Mouse (Mus musculus): ENCODE measurements around the gene Ccp110. TPM values are rescaled to one million over a fixed set of nuclear protein-coding genes. Genes with fewer than 3 reads are reported as not detected.
A peak's percentile ranks its signal among the peaks of the same experiment; 100 is the strongest.

Gene Ccp110
- total and polyA plus RNA-seq, 3 experiments, result 10.4 to 12.3 TPM; not detected in 1

DNA sequence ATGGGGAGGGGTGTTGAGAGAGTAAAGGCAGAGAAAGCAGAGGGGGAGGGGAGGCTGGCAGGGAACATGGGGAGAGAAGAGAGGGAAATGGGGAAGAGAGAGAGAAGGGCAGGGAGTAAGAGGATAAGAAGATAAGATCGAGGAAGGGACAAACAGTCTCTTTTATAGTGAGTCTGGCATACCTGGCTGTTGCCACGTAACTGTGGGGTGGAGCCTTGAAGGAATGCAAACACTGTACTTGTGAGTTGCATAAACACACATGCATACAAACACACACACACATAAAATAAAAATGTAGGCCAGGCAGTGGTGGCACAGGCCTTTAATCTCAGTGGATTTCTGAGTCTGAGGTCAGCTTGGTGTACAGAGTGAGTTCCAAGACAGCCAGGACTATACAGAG lies 5.1 kb upstream of the Ccp110 start:
- no peak overlapping the region for H3K27ac ChIP-seq (ENCODE audit: control insufficient read depth, low read depth, low read length)
- H3K4me1 ChIP-seq (ENCODE audit: control insufficient read depth in 1 of 2, insufficient read depth in 2 of 2, low read length in 2 of 2), result peaks cover 4 to 24% of the 10 kb centered on the region in 2 experiments
- no peaks in the 10 kb centered on the region for H3K9me3 ChIP-seq (replicated peaks; ENCODE audit: insufficient read depth, low read length)
- no peak overlapping the region for H3K9ac ChIP-seq (ENCODE audit: control insufficient read depth, low read depth, low read length, poor library complexity, severe bottlenecking)
- H3K79me2 ChIP-seq (ENCODE audit: control insufficient read depth, insufficient read depth, low read length, poor library complexity), result peaks cover 4% of the 10 kb centered on the region
- TF ChIP-seq MEF2A (IDR thresholded peaks at IDR 0.05; ENCODE audit: extremely low read depth, insufficient replicate concordance, low read depth, low read length, poor library complexity, severe bottlenecking), result no peak
- TF ChIP-seq MAX (IDR thresholded peaks at IDR 0.05; ENCODE audit: low read length), result no peak
- no peak for TF ChIP-seq USF1 (IDR thresholded peaks at IDR 0.05; ENCODE audit: low read depth, low read length)
- TF ChIP-seq TAL1 (IDR thresholded peaks at IDR 0.05; ENCODE audit: low read length), result no peak
- no peak for TF ChIP-seq SIN3A (IDR thresholded peaks at IDR 0.05; ENCODE audit: low read length)
- no peak for TF ChIP-seq MYC (IDR thresholded peaks at IDR 0.05; ENCODE audit: low read depth, low read length)
- no peak for TF ChIP-seq GATA1 (IDR thresholded peaks at IDR 0.05; ENCODE audit: low read depth, low read length)
- no peak for TF ChIP-seq SMC3 (IDR thresholded peaks at IDR 0.05; ENCODE audit: low read depth, low read length)
- no peak for TF ChIP-seq EP300 (IDR thresholded peaks at IDR 0.05; ENCODE audit: low read depth in 1 of 2, low read length in 2 of 2)
- TF ChIP-seq E2F4 (IDR thresholded peaks at IDR 0.05; ENCODE audit: borderline replicate concordance, low read depth, low read length), result no peak
- TF ChIP-seq RAD21 (IDR thresholded peaks at IDR 0.05; ENCODE audit: low read depth, low read length), result no peak
- no peak for DNase-seq (ENCODE audit: low read depth, low spot score)
- H3K4me3 ChIP-seq (ENCODE audit: control insufficient read depth in 1 of 2, insufficient read depth in 1 of 2, low read depth in 2 of 2, low read length in 2 of 2), result no peak overlapping the region
- no peaks in the 10 kb centered on the region for H3K27me3 ChIP-seq (ENCODE audit: control insufficient read depth in 1 of 2, insufficient read depth in 2 of 2, low read length in 2 of 2)
- peaks cover 0 to 31% of the 10 kb centered on the region in 2 experiments; a peak in 2 of 4 replicates for H3K36me3 ChIP-seq (ENCODE audit: control insufficient read depth in 1 of 2, insufficient read depth in 2 of 2, low read length in 2 of 2)

GRCm38 (mm10) chr7:118708002-118708401 lies 4.3 kb upstream of the Ccp110 start:
- peaks cover 4 to 25% of the 10 kb centered on the region in 2 experiments for H3K4me1 ChIP-seq (ENCODE audit: control insufficient read depth in 1 of 2, insufficient read depth in 2 of 2, low read length in 2 of 2)
- H3K9me3 ChIP-seq (replicated peaks; ENCODE audit: insufficient read depth, low read length), result no peaks in the 10 kb centered on the region
- peak; percentile 70 for DNase-seq (ENCODE audit: low read depth, low spot score)
- H3K79me2 ChIP-seq (ENCODE audit: control insufficient read depth, insufficient read depth, low read length, poor library complexity), result peaks cover 4% of the 10 kb centered on the region
- H3K36me3 ChIP-seq (ENCODE audit: control insufficient read depth in 1 of 2, insufficient read depth in 2 of 2, low read length in 2 of 2), result peaks cover 0 to 31% of the 10 kb centered on the region in 2 experiments; a peak in 2 of 4 replicates
- no peaks in the 10 kb centered on the region for H3K27me3 ChIP-seq (ENCODE audit: control insufficient read depth in 1 of 2, insufficient read depth in 2 of 2, low read length in 2 of 2)
- no peak overlapping the region for H3K9ac ChIP-seq (ENCODE audit: control insufficient read depth, low read depth, low read length, poor library complexity, severe bottlenecking)
- no peak for TF ChIP-seq JUND (IDR thresholded peaks at IDR 0.05; ENCODE audit: low read depth, low read length)
- TF ChIP-seq USF2 (IDR thresholded peaks at IDR 0.05; ENCODE audit: borderline replicate concordance in 1 of 2, insufficient read depth in 1 of 2, low read depth in 1 of 2, low read length in 2 of 2), result no peak
- peak; percentile 70 for TF ChIP-seq ETS1 (IDR thresholded peaks at IDR 0.05; ENCODE audit: low read depth, low read length)
- no peak for TF ChIP-seq POLR2AphosphoS5 (IDR thresholded peaks at IDR 0.05; ENCODE audit: borderline replicate concordance, low read depth, low read length)
- peak; percentile 43 to 61; a peak in 2 of 4 replicates for TF ChIP-seq EP300 (IDR thresholded peaks at IDR 0.05; ENCODE audit: low read depth in 1 of 2, low read length in 2 of 2)
- TF ChIP-seq E2F4 (IDR thresholded peaks at IDR 0.05; ENCODE audit: borderline replicate concordance, low read depth, low read length), result no peak
- no peak for TF ChIP-seq NELFE (IDR thresholded peaks at IDR 0.05; ENCODE audit: low read depth, low read length)
- no peak for TF ChIP-seq MAX (IDR thresholded peaks at IDR 0.05; ENCODE audit: low read length)
- TF ChIP-seq HCFC1 (IDR thresholded peaks at IDR 0.05; ENCODE audit: low read depth, low read length), result no peak
- peak; percentile 65 for TF ChIP-seq GATA1 (IDR thresholded peaks at IDR 0.05; ENCODE audit: low read depth, low read length)
- 0 out of 2 replicates have a peak, but pooled peaks have one; percentile 62 for TF ChIP-seq BHLHE40 (IDR thresholded peaks at IDR 0.05; ENCODE audit: borderline replicate concordance, low read depth, low read length)
- TF ChIP-seq RCOR1 (IDR thresholded peaks at IDR 0.05; ENCODE audit: low read depth, low read length), result peak; percentile 76; the same call in 1 of the 2 replicates
- no peak for TF ChIP-seq TBP (IDR thresholded peaks at IDR 0.05; ENCODE audit: low read depth, low read length)
- TF ChIP-seq ELF1 (IDR thresholded peaks at IDR 0.05; ENCODE audit: low read depth, low read length), result no peak
- TF ChIP-seq GABPA (IDR thresholded peaks at IDR 0.05; ENCODE audit: low read depth, low read length), result no peak
- peak; percentile 47 for TF ChIP-seq SIN3A (IDR thresholded peaks at IDR 0.05; ENCODE audit: low read length)
- peak; percentile 50; the same call in 1 of the 2 replicates for TF ChIP-seq TCF12 (IDR thresholded peaks at IDR 0.05; ENCODE audit: low read depth, low read length)
- TF ChIP-seq CHD2 (IDR thresholded peaks at IDR 0.05; ENCODE audit: low read length), result no peak
- TF ChIP-seq USF1 (IDR thresholded peaks at IDR 0.05; ENCODE audit: low read depth, low read length), result no peak
- peak; percentile 94 for TF ChIP-seq ZNF384 (IDR thresholded peaks at IDR 0.05; ENCODE audit: low read depth, low read length)
- no peak for TF ChIP-seq MEF2A (IDR thresholded peaks at IDR 0.05; ENCODE audit: extremely low read depth, insufficient replicate concordance, low read depth, low read length, poor library complexity, severe bottlenecking)
- H3K27ac ChIP-seq (ENCODE audit: control insufficient read depth, low read depth, low read length), result no peak overlapping the region
- H3K4me3 ChIP-seq (ENCODE audit: control insufficient read depth in 1 of 2, insufficient read depth in 1 of 2, low read depth in 2 of 2, low read length in 2 of 2), result no peak overlapping the region

Measured in MEL (cell line).